Mouse (Mus musculus) kidney, postnatal 0 days (tissue): ENCODE results near the gene Zfp787. TPM values are rescaled to one million over a fixed set of nuclear protein-coding genes. Genes with fewer than 3 reads are reported as not detected.
A peak's percentile ranks its signal among the peaks of the same experiment; 100 is the strongest.

Source experiments
- ATAC-seq: fragments of 200-750 bp; cut with Nextera tagmentation; replicated peaks from 2 replicates; pipeline ENCODE4 v1.8.0; 2017; ENCODE audit warnings: low read depth, moderate number of reproducible peaks, moderate TSS enrichment, moderate library complexity; ENCODE audit not compliant: low FRiP score
- DNase-seq: peaks from one replicate; pipeline ENCODE4 v3.0.0-alpha.2; 2016; ENCODE audit warnings: low spot score
- H3K27ac ChIP-seq: fragments of 300-500 bp; sonication (generic); 2 replicates; pipeline ENCODE4 v1.5.1; 2014; ENCODE audit warnings: mild to moderate bottlenecking
- H3K27me3 ChIP-seq: fragments of 300-500 bp; sonication (generic); 2 replicates; pipeline ENCODE4 v1.6.1; 2014; ENCODE audit warnings: low read length, mixed read lengths; ENCODE audit not compliant: insufficient read depth
- H3K36me3 ChIP-seq: fragments of 300-500 bp; sonication (generic); 2 replicates; pipeline ENCODE4 v1.6.1; 2014; ENCODE audit warnings: low read length, mixed read lengths; ENCODE audit not compliant: insufficient read depth
- H3K4me1 ChIP-seq: fragments of 300-500 bp; sonication (generic); replicated peaks from 2 replicates; pipeline ENCODE4 v1.6.1; 2014; ENCODE audit warnings: antibody characterized with exemption, low read length, mixed read lengths; ENCODE audit not compliant: insufficient read depth
- H3K4me2 ChIP-seq: fragments of 300-500 bp; sonication (generic); 2 replicates; pipeline ENCODE4 v1.6.1; 2014; ENCODE audit warnings: mild to moderate bottlenecking, low read length, moderate library complexity, mixed read lengths
- H3K4me3 ChIP-seq: fragments of 300-500 bp; sonication (generic); replicated peaks from 2 replicates; pipeline ENCODE4 v1.5.1; 2014; ENCODE audit warnings: low read depth, low read length
- H3K9ac ChIP-seq: fragments of 300-500 bp; sonication (generic); 2 replicates; pipeline ENCODE4 v1.6.1; 2014; ENCODE audit warnings: low read depth, low read length
- H3K9me3 ChIP-seq: fragments of 300-500 bp; sonication (generic); replicated peaks from 2 replicates; pipeline ENCODE4 v1.6.1; 2016; ENCODE audit warnings: low read length, inconsistent platforms, mixed read lengths
- CTCF ChIP-seq: IDR thresholded peaks from 2 replicates; pipeline ENCODE4 v1.5.1; 2016; ENCODE audit warnings: antibody characterized with exemption, low read depth, mild to moderate bottlenecking, moderate library complexity
- WGBS: fragments of 180-500 bp; shearing (Covaris S2); extraction: QIAGEN DNeasy Blood & Tissue Kit; methylation state at CpG from one replicate; pipeline ENCODE4 v1.1.7; 2014; 5-methylcytosine and 5-hydroxymethylcytosine counted together
- polyA plus RNA-seq: library from polyadenylated mRNA; unstranded; fragments of >200 nt; fragmentation: Nextera tagmentation; extraction: Ambion mirVana; gene quantifications from 2 replicates; pipeline ENCODE4 v1.2.1, GENCODE M21; 2015

The Zfp787 gene
- polyA plus RNA-seq, 1 experiment from 2014 or later: 72.0 TPM

DNA sequence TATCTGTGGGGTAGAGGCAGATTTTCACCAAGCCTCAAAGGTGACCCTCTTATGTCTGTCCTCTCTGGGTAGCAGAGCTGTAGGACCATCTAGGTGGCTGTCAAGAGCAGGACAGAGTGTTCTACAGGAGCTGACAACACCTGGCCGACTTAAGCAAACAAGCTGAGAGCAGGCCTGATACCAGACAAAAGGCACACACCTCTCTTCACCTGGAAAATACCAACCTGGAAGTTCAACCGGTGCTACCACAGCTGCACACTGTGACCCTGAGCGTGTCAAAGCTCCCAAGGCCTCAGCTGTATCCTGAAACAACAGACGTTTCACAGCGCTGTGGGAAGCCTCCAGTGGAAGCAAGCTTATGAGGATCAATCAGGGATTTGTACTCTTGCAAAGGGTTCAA lies 8.1 kb downstream of the Zfp787 start:
- no peaks in the 10 kb centered on the region for H3K27me3 ChIP-seq
- no peaks in the 10 kb centered on the region for H3K9me3 ChIP-seq
- WGBS: 68% methylated on average over 5 of the region's 5 CpGs
- no peak for TF ChIP-seq CTCF
- no peak overlapping the region for H3K4me3 ChIP-seq
- DNase-seq: no peak
- no peaks in the 10 kb centered on the region for H3K36me3 ChIP-seq
- H3K4me2 ChIP-seq: no peak overlapping the region
- peak overlapping the region; percentile 37 for H3K27ac ChIP-seq
- H3K4me1 ChIP-seq: peaks cover 39% of the 10 kb centered on the region; the same call in 1 of the 2 replicates
- H3K9ac ChIP-seq: no peak overlapping the region
- no peak for ATAC-seq

DNA sequence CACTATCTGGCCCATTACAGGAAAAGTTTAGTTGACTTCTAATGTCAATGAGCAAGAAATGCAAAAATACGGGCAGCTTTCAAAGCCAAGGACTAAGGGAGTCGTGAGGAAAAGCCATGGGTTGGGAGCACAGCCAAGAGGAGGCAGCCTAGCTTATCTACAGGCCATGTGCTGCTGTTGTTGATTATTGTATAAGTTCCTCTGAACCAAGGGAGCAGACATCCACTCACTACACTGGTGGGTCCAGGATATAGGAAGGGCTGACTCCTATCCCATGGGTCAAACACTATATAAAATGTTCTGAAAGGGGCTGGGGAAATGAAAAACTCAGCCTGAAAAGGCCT lies 8.8 kb downstream of the Zfp787 start:
- Histone ChIP-seq H3K27ac (peak overlapping the region; percentile 37), H3K36me3 (peaks cover 2% of the 10 kb centered on the region; the same call in 1 of the 2 replicates), H3K4me2 (no peak overlapping the region; the same call in 1 of the 2 replicates), H3K4me1 (peaks cover 39% of the 10 kb centered on the region; the same call in 1 of the 2 replicates), H3K4me3 (no peak overlapping the region), H3K9me3 (no peaks in the 10 kb centered on the region), H3K27me3 (no peaks in the 10 kb centered on the region), H3K9ac (no peak overlapping the region)
- no peak for ATAC-seq
- TF ChIP-seq CTCF: no peak
- DNase-seq: no peak
- WGBS: 27% methylated on average over 2 of the region's 2 CpGs

DNA sequence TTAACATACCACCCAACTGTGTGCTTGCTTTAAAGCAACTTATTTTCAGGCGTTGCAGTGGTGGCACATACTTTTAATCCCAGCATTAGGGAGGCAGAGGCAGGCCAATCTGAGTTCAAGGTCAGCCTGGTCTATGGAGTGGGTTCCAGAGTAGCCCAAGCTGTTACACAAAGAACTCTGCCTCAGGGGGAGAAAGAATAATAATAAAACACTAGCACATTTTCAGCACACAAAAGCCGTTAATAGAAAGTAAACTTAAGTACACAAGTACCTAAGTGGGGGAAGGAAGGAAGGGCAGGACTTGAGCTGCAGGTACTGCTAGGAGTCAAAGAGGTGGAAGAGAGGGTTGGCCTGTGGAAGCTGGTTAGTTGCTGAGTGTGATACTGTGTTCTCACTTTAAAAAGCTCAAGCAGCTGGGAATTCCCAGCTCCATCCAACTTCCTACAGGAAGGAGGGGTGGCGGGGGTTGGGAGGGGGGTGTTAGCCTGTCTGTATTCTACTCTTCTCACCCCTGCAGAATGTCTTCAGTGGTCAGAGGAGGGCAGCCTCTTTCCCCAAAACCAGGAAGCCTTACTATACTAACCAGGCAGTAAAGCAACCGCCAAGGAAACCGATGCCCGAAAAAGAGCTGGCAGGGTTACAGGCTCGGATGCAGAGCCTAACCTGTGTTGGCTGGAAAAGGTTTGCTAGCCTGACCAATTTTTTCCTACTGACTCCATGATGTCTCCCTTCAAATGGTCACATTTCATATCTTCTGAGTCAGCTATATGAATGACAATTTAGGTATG lies 9.4 kb downstream of the Zfp787 start:
- Histone ChIP-seq H3K4me2 (no peak overlapping the region; the same call in 1 of the 2 replicates), H3K27me3 (no peaks in the 10 kb centered on the region), H3K9me3 (no peaks in the 10 kb centered on the region), H3K4me1 (peaks cover 39% of the 10 kb centered on the region; the same call in 1 of the 2 replicates), H3K36me3 (peaks cover 7% of the 10 kb centered on the region; the same call in 1 of the 2 replicates), H3K9ac (no peak overlapping the region), H3K4me3 (no peak overlapping the region), H3K27ac (peak overlapping the region; percentile 37)
- ATAC-seq (no peak), DNase-seq (no peak)
- TF ChIP-seq CTCF: no peak
- WGBS: 61% methylated on average over 7 of the region's 7 CpGs

DNA sequence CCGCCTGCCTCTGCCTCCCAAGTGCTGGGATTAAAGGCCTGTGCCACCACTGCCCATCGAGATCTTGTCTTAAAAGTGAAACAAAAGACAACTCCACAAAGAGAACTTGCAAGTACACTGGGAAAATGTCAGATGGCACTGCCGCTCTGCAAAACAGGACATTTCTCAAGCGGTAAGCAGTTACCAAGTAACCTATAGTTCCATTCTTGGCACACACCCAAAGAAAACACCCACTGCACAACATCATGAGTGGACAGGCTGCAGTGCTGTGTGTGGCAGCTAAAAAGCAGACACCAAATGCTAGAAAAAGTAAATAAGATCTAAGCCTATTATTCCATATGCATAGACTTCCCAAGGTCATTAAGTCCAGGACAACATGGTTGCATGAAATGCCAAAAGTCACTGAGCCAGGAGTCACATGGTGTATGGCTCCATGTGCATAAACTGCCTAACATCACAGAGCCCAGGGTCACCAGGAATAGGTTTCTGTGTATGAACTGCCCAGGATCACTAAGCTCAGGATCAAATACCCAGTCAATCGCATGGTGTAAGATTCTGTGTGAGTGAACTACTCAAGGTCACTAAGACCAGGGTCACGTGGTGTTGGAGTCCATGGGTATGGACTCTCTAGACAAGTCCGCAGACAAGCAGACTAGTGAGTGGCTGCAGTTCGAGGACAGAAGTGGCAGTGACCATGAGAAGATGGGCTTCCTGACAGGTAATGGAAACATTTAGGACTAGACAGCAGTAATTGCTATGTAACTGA lies 10.2 kb downstream of the Zfp787 start:
- no peaks in the 10 kb centered on the region for H3K9me3 ChIP-seq
- peaks cover 9% of the 10 kb centered on the region; the same call in 1 of the 2 replicates for H3K36me3 ChIP-seq
- peaks cover 32% of the 10 kb centered on the region; the same call in 1 of the 2 replicates for H3K4me1 ChIP-seq
- no peak overlapping the region for H3K4me2 ChIP-seq
- no peaks in the 10 kb centered on the region for H3K27me3 ChIP-seq
- WGBS: 73% methylated on average over 8 of the region's 8 CpGs
- DNase-seq (no peak), ATAC-seq (peak; percentile 19; the same call in 1 of the 2 replicates)
- H3K27ac ChIP-seq: peak overlapping the region; percentile 37
- TF ChIP-seq CTCF: no peak
- H3K9ac ChIP-seq: no peak overlapping the region
- H3K4me3 ChIP-seq: no peak overlapping the region

DNA sequence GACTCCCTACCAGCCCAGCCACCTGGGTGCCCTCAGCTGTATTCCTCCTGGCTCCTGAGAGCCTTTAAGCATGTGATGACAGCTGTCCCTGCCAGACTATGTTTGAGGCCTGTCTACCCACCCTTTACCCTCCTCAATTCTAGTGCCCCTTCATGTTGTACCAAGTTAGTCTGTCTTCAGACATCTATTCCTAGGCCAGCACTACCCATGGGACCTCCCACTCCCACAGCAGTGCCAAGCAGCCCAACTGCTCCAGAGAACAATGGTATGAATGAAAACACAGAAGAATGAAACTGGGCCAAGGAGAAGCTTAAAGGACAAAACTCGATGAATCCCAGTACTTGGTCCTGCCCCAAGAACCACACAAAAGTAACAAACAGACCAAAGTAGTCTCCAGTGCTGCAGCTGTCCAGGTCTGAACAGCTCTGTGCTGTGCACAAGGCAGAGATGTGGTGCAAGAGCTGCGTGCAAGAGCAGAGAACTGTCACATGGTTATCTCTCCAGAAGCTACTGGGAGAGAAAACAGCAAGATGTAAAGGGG lies 11.7 kb downstream of the Zfp787 start:
- Histone ChIP-seq H3K4me2 (no peak overlapping the region), H3K27ac (no peak overlapping the region; the same call in 1 of the 2 replicates), H3K36me3 (peaks cover 13% of the 10 kb centered on the region; the same call in 1 of the 2 replicates), H3K27me3 (no peaks in the 10 kb centered on the region), H3K4me3 (no peak overlapping the region), H3K9me3 (no peaks in the 10 kb centered on the region), H3K9ac (no peak overlapping the region), H3K4me1 (peaks cover 30% of the 10 kb centered on the region; the same call in 1 of the 2 replicates)
- TF ChIP-seq CTCF: no peak
- no peak for ATAC-seq
- DNase-seq: no peak
- WGBS: 86% methylated on average over 2 of the region's 2 CpGs

DNA sequence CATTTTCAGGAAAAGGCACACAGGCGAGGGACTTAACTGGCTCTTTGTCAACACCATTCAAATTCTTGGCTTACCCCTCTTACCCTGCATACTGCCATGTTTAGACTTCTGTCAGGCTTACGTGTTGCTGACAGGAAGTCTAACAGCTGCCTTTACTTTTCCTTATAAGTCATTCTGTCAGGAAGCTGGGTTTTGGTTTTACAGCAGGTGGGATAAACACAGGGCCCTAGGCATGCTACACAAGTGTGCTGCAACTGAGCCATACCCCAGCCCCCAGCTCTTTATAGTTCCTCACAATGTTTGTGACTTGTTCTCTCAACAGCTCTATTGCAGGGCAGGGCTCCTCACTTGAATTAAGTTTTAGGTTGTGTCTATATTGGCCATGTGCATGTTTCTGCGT lies 16.5 kb downstream of the Zfp787 start:
- H3K9me3 ChIP-seq: no peaks in the 10 kb centered on the region
- H3K9ac ChIP-seq: no peak overlapping the region
- 0 out of 2 replicates have a peak, but pooled peaks cover 3% of the 10 kb centered on the region for H3K4me1 ChIP-seq
- DNase-seq: no peak
- H3K4me3 ChIP-seq: no peak overlapping the region
- WGBS: 57% methylated on average over 3 of the region's 3 CpGs
- peaks cover 13% of the 10 kb centered on the region; the same call in 1 of the 2 replicates for H3K36me3 ChIP-seq
- ATAC-seq: no peak
- no peak overlapping the region for H3K27ac ChIP-seq
- H3K4me2 ChIP-seq: no peak overlapping the region
- no peaks in the 10 kb centered on the region for H3K27me3 ChIP-seq
- TF ChIP-seq CTCF: no peak
